Mouse (Mus musculus): ENCODE data around the gene Helq.

The Helq gene

DNA sequence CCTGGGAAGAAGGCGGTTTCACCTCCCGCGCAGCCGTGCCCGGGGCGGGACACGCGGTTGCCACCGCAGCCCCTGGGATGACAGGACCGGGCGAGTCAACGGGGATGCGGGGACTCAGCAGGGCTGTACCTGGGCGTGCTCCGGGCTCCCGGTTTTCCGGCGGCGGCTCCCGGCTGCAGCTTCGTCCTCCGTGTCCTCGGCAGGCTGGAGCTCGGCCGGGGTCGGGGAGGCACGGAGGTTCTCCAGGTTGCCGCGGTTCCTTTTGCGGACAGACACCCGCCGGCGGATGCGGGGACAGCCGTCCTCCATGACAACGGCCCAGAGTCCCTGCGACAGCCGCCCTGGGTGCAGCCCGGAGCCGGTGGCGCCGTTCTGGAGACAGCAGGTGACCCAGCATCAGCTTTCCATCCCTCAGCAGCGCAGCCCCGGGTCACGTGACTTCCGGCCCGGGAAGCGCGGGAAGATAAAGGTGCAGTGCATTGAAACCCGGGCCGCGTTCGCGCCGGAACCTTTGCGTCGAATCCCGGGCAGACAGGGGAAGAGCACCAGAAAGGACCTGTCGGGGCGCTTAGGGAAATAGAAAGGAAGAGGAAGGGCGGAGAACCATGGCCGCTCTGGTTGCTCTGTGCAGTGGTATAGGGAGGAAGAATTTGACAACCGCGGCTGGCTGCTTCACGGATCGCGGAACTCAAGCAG is at the start of gene Helq, which contains the start of gene Mrps18c:
Helq (minus strand) TSS at position 434 of the 696 bp plus-strand sequence.
Mrps18c (plus strand) TSS at position 463 of the 696 bp plus-strand sequence.
- DNase-seq (ENCODE audit: low spot score) = peak; percentile 92

DNA sequence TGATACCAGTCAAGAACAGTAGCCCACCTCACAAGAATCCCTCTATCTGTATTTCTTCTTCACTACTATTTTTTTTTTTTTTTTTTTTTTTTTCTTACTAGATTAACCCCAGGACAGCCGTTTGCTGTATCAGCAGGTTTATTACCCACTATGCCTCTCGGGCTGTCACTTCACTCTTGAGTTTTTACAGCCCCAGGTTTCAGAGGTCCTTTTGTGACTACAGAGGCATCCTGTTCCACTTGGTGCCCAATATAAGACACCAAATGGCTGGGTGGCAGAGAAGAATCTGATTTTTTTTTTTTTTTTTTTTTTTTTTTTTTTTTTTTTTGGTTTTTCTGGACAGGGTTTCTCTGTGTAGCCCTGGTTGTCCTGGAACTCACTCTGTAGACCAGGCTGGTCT is 48.7 kb upstream of the Helq start:
- DNase-seq (ENCODE audit: low spot score) = no peak

DNA sequence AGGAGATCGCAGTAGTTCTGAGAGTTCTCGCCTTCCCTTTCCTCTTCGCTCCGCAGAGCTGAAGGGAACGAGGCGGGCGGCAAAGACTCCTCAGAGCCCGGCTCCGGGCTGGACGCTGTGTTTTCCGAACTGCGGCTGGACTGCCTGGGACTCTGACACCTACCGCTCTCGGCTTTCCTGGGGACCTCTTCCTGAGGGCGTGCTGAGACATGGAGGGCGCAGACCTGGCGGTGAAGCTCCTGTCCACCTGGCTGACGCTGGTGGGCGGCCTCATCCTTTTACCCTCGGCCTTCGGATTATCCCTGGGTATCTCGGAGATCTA is 48.2 kb upstream of the Helq start:
- DNase-seq (ENCODE audit: low spot score) = peak; percentile 41

DNA sequence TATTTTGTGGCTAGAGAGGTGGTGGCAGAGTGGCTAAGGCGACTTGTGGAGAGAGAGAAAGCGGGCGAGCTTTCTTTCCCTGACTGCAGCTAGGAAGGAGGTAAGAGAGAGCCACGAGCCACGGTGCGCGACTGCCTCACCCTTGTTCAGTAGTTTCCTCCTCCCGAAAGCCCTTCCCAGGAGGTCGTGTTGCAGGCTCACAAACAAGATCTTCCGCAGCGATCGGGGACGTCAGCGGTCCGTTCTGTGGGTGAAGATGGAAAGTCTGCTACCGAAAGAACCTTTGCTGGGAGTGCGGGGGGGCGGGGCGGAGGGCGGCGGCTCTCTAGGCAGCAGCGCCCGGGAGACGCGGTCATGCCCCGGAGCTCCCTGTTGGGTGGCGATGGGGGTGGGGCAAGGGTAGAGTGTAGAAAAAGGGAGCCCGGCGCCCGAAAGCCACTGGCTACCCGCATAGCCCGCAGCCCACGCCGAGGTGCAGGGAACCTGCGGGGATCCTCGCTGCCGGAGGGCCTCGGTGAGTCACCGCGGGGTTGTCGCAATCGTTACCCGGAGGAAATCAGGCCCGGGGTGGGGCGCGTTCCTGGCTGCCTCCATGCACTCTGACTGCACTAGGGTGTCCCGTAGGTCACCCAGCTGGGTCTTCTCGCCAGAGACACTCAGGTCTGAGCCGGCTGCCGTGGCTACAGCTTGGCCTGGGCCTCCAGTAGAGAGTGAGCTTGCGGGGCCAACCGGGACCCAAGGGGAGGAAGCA is 47.6 kb upstream of the Helq start:
- peak; percentile 54 for DNase-seq (ENCODE audit: low spot score)

DNA sequence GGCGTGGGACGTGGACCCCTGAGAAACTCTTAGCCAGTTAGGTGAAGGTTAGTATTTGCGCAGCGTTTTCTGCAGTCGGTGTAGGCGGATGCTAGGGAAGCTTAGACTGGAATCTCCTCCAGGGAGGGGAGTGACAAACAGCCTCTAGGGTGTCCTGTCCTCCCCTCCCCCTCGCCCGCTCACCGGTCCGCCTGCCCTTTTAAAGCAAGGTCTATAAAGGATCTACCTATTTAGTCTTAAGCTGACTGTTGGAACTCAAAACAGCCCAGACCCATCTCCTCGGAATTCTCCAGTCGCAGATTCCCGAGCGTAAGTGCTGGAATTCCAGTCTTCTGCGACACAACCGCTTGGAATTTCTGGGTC is 47.1 kb upstream of the Helq start, which contains the start of gene Gpat3:
Gpat3 (plus strand) TSS at position 229 of the 363 bp plus-strand sequence.
- peak; percentile 49 for DNase-seq (ENCODE audit: low spot score)

DNA sequence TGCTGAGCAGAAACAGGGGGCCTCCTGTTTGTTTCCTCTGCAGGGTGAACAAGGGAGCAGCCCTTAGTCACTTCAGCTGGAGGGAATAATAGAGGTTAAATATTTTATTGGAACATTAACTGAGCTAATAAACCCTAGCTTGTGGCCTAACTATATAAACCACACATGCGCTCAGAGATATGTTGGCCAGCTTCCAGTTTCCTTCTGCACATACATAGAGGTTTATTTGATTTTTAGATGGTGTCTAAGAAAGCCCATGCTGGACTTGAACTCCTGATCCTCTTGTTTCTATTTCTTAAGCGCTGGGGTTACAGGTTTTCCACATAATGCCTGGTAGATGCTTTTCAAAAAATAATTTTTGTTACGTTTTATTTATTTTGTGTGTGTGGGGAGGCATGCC is 46.1 kb upstream of the Helq start:
- DNase-seq (ENCODE audit: low spot score) = no peak

DNA sequence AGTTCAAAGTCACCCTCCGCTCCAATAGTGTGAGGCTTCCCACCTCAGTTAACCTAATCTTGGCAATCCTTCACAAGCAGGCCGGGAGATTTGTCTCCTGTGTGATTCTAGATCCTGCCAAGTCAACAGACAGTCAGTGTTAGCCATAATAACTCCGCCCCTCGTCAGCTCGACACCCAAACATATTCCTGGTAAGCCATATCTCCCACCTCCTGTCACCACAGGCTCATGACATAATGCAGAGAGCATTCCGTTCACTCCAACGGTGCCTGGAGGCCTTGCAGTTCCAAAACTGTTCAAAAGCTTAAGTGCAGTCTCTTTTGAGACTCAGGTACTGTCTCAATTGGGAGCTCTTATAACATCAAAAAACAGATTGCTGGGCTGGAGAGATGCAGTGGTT is 39.5 kb upstream of the Helq start:
- no peak for DNase-seq (ENCODE audit: low spot score)

DNA sequence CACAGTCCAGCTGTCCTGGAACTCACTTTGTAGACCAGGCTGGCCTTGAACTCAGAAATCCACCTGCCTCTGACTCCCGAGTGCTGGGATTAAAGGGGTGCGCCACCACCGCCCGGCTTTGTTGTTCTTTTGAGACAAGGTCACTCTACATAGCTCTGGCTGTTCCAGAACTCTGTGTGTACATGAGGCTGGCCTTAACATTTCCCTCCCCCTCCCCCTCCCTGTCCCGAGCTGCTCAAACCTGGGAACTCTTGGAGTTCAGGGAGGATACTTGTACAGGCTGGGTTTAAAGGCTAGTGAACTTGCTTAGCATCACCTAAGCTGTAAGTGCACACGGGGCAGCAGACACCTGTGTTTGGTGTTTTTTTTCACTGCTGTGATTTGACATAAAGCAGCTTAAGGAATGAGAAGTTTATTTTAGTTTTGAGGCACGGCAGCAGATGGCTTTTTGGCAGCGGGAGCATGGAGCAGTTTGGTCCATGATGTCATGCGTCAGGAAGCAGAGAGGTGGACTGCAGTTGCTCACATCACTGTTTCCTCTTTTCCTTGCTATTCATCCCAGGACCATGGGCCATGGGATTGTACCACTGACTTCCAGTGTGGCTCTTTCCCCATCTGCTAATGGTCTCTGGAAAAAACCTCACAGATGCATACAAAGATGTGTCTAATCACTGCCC is 37.6 kb upstream of the Helq start:
- no peak for DNase-seq (ENCODE audit: low spot score)

DNA sequence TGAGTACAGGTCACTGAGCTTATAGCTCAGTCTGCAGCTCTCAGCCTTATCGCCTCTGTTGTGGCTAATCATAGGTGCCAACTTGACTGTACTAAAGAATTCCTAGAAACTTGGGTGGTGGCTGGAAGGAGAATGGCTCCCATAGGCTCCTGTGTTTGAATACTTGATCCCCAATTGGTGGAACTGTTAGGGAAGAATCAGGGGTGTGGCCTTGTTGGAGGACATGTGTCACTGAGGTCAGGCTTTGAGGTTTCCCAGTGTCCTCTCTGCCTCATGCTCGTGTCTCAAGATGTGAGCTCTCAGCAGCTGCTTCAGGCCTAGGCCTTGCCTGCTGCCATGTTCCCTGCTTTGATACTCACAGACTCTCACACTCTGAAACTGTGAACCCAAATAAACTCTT is 35.4 kb upstream of the Helq start:
- no peak for DNase-seq (ENCODE audit: low spot score)

DNA sequence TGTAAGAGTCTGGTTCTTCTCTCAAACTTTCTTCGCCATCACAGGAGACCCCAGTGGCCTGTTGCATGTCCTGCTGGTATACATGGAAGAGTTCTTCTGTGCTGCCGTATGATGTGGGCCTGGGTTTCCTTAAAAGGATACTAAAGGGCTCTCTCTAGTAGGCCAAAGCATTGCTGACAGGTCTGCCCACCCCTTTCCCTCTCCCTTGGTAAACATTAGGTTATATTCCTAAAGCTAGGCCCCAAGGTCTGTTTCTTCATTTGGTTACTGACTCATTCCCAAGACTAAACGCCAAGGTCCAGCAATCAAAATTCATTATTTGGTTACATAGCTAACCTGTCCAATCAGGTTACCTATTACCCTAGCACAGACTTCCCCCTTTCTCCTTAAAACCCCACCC is 34.3 kb upstream of the Helq start:
- no peak for DNase-seq (ENCODE audit: low spot score)

DNA sequence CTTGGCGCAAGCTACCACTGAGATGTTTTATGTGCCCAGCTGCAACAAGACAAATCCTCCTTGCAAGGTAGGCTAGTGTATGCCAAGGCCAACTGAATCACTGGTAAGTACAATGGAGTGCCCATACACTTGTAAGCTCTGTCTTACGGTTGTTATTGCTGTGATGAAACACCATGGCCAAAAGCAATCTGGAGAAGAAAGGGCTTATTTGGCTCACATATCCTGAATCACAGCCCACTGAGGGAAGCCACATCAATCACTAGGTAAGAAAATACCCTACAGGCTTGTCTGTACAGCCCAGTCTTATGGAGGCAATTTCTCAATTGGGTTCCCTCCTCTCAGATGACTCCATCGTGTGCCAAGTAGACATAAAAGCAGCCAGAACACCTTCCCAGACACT is 30.3 kb upstream of the Helq start:
- DNase-seq (ENCODE audit: low spot score) = no peak

DNA sequence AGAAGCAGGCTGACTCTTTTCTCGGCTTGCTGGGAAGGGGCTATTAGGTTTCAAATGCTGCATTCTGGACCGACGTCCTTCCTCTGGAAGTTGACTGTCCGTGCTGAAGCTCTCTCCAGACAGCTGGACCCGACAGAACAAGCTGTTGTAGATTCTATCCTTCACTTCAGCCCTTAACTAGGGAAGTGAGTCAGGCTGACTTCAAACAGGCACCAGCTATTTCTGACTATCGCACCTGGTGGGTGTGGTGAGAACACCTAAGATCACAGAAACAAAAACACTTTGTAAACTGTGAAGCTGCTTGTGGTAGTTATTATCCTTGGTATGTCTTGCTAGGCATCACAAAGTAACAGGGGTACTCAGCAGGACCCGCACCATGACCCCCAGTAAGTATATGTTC is 28.1 kb upstream of the Helq start:
- DNase-seq (ENCODE audit: low spot score) = no peak

DNA sequence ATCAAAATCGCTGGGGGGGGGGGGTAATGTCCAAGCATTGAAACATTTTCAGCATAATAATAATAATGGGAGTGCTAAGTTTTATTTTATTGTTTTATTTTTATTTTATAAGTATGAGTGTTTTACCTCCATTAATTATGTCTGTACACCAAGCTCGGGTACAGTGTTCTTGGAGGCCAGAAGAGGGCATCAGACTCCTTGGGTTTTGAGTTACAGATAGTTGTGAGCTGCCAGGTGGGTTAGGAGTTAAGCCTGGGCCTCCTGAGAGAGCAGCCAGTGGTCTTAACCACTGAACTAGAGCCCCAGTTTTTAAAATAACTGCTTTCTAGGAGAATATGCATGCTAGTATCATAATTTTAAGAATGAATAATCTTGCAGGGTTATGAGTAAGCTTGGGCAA is 27.6 kb upstream of the Helq start:
- peak; percentile 33 for DNase-seq (ENCODE audit: low spot score)

DNA sequence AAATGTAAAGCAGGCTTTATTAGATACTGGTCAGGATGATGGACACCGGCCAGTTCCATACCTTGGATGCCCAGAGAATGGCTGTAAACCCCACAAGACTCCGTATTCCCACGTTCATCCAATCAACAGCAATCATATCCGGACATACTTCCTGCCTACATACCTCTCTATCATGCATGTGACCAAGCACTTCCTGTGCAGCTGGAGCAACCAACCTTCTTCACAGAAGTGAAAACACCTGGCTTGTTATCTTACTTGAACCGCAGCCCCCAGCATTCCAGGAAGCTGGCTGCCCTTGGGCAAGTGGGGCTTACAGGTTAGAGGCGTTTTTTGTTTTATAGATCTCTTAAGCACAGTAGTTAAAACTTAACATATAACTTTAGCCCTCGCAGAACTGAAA is 24.4 kb upstream of the Helq start:
- no peak for DNase-seq (ENCODE audit: low spot score)

DNA sequence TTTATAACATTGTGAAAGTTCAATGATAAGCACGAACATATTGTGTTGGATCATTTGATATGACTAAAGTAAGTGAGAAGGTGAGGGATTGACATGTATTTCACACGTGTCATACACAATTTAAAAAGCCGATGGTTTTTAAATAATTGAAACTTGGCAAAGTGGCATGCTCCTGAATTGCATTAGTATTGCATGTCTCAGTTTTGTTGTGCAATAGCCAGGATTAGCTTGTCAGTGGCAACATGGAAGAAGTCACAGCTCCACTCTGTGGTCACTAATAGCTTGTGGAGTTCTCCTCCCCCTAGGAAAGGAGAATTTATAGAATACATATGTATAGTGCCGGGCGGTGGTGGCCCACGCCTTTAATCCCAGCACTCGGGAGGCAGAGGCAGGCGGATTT is 23.0 kb upstream of the Helq start:
- DNase-seq (ENCODE audit: low spot score) = no peak

DNA sequence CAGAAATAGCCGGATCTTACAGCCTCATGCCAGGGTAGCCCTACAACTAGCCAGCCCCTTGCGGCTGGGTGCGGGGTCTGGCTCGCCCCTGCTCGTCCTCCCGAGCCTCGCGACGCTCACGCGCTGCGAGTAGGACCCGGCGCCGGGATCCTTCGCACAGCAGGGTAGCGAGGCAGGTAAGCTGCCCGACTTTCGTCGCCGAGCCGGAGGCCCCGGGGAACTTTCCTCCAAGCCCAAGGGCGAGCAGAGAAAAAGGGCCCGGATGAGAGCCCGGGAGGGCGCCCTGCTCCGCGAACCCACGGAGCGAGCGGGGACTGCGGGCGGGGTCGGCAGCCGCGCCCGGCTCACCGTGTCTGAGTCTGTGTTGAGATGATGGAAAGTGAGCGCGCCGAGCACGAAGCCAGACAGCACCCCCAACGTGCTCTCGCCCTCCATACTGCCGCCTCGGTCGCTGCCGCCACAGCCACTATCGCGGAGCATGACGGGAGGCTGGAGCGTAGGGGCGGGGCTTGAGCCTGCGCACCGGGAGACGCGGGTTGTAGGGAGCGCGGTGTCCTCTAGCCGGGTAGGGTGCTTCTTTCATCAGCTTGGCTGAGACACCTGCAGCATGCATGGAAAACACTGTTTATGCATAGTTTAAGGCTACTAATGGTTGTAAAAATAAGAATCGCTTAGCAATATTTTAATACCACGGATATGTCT is 22.2 kb upstream of the Helq start, which contains the start of gene Abraxas1:
Abraxas1 (minus strand) TSS at position 483 of the 702 bp plus-strand sequence.
- DNase-seq (ENCODE audit: low spot score) = peak; percentile 90

DNA sequence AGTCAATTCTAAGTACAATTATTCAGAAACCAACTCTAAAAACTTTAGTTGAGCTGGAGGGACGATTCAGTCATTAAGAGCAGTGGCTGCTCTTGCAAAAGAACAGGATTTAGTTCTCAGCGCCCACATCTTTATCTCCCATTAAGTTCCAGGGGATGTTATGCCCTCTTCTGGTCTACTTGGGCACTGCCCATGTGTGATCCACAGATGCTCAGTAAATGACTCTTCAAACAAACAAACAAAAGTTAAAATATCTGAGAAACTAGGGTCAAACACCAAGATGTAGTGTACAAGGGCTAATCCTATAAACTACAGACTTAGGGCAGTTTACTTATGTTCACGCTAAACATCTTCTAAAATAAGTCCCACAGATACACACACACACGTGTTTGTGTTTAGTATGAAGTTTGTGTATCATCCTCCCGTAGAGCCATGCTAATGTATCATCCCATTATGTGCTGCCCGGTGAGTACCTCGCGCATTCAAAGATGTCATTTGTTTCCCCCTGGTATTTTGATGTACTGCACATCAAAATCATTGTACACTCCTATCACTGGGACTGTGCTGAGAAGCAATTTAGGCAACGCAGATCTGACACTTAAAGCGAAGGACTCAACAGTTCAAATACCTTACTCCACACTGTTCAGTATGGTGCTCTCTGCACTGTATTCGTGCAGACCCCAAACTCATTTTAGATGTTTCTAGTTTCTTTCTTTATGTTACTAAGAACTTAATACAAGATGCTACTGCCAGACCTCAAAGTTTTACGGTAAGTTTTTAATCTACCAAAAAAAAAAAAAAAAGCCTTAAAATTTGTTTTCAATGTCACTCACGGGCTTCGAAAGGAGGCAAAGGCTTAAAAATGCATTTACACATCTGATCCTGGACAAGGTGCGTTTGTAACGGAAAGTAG is 21.4 kb upstream of the Helq start:
- DNase-seq (ENCODE audit: low spot score) = peak; percentile 26

DNA sequence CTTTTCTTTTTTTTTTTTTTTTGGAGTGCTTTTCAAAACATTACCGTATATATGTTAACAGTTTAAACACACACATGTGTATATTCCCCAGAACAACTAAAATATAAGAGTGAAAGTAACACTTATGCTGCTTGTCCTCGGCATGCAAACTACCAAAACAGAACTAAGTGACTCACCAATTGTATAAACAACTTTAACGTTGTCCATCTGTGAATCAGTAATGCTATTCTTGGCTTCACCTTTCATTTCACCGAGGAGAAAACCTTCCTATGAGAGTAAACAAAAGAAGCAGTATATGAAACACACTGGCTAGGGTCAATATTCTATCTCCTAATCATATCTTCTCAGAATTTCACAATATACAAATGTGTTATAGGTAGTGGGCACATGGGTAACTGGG is 19.9 kb upstream of the Helq start:
- DNase-seq (ENCODE audit: low spot score) = no peak

DNA sequence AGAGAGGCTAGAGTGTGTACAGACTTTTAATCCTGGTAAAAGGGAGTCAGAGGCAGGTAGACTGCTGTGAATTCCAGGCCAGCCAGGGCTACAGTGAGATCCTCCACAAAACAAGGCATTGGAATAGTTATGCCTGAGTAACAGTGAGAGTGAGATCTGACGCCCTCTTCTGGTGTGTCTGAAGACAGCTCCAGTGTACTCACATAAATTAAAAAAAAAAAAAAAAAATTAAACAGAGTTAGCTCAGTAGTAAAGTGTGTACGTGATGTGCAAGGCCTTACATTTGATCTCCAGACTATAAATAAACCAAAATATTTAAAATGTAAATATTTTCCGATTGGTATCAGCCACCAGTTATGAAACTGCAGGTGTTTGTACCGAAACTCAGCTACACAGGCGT is 4.3 kb downstream of the Helq start:
- no peak for DNase-seq (ENCODE audit: low spot score)

DNA sequence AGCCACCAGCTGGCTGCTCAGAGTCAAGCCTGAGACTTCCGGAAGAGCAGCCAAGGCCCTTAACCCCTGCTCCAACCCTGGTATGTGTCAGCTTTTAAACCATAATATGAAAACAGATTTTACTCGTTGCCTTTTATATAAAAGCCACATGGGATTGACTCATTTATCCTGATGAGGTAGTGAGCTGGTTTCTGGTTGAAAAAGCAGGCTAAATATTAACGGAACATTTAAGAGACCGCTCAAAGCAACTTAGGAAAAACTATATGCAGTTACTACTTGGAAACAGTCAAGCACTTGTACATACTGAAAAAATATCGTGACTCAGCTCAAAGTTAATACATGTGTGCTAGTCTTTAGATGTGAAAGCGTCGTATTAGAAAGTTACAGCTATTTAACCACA is 6.1 kb downstream of the Helq start:
- DNase-seq (ENCODE audit: low spot score) = no peak

DNA sequence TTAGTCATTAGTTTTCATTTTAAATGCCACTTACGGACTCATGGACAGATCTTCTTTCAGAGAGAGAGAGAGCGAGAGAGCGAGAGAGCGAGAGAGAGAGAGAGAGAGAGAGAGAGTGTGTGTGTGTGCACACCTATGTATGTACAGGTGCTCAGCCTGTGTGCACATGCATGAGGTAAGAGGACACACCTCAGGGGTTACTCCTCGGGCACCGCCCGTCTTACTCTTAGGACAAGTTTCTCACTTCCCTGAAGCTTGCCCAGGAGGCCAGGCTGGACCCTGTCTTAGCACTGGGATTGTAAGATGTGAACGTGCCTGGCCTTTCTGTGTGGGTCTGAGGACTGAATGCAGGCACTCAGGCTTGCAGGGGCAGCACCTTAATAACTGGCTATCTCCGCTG is 10.9 kb downstream of the Helq start:
- DNase-seq (ENCODE audit: low spot score) = no peak

DNA sequence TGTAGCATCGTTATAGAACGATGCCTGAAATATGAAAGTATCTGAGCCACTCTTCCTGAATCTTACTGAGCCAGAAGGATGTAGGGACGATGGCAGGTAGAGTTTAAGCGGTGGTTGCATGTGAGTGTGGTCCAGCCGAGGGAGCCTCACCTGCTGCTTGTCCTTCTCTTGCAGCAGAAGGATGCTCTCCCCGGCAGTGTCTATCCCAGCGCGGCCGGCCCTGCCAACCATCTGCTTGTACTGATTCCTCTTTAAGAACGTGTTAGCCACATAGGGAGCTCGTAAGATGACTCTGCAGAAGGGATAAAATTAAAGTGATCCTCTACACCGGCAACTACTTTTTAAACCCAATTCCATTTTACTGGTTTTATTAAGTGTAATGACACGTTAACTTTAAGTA is 19.4 kb downstream of the Helq start:
- DNase-seq (ENCODE audit: low spot score) = no peak
